In genomic region chr19:58903079-58903898, GRCm38 (mm10) we compare ENCODE assay signal across 8 mouse cellular contexts. TPM values are rescaled to one million over a fixed set of nuclear protein-coding genes. Genes with fewer than 3 reads are reported as not detected.
A peak's percentile ranks its signal among the peaks of the same experiment; 100 is the strongest.
DNase-seq lines count a peak whose midpoint lies in the region; ATAC-seq and TF ChIP-seq lines count a peak whose summit lies in the region.

No protein-coding gene starts in this region.

- no peak for DNase-seq in hindbrain, embryonic 10.5 days (ENCODE audit: low spot score)
- DNase-seq in hindbrain, embryonic 11.5 days (ENCODE audit: low spot score): no peak
- DNase-seq in embryonic facial prominence, embryonic 14.5 days (ENCODE audit: low spot score): no peak
- no peak for DNase-seq in hindbrain, postnatal 0 days (ENCODE audit: low spot score)
- DNase-seq in cerebellum, adult 11 months: no peak
- no peak for DNase-seq in layer of hippocampus, adult 8-10 months (ENCODE audit: low spot score in 2 of 2)
- no peak for DNase-seq in ovary, adult 18-20 months (ENCODE audit: low spot score)

- no peak overlapping the region for H3K9ac ChIP-seq in hindbrain, embryonic 11.5 days (ENCODE audit: low read depth, low read length)
- H3K9ac ChIP-seq in embryonic facial prominence, embryonic 14.5 days (ENCODE audit: low read depth, low read length): peak overlapping the region; percentile 48; the same call in 1 of the 2 replicates
- no peak overlapping the region for H3K9ac ChIP-seq in hindbrain, postnatal 0 days (replicated peaks; ENCODE audit: low read length)
- H3K9ac ChIP-seq in midbrain, embryonic 16.5 days (ENCODE audit: low read depth, low read length): no peak overlapping the region

- no peak for ATAC-seq in hindbrain, embryonic 11.5 days (ENCODE audit: low FRiP score)
- no peak for ATAC-seq in embryonic facial prominence, embryonic 14.5 days (ENCODE audit: low read depth)
- peak; percentile 4; the same call in 1 of the 2 replicates for ATAC-seq in hindbrain, postnatal 0 days
- no peak for ATAC-seq in midbrain, embryonic 16.5 days

- 64% methylated on average over 7 of the region's 7 CpGs for WGBS in hindbrain, embryonic 10.5 days
- 70% methylated on average over 7 of the region's 7 CpGs for WGBS in hindbrain, embryonic 11.5 days
- 64% methylated on average over 7 of the region's 7 CpGs for WGBS in embryonic facial prominence, embryonic 14.5 days
- 66% methylated on average over 7 of the region's 7 CpGs for WGBS in hindbrain, postnatal 0 days
- WGBS in midbrain, embryonic 16.5 days: 63% methylated on average over 7 of the region's 7 CpGs

- H3K27ac ChIP-seq in hindbrain, embryonic 10.5 days: no peak overlapping the region
- no peak overlapping the region for H3K27ac ChIP-seq in hindbrain, embryonic 11.5 days (ENCODE audit: low read depth, low read length)
- no peak overlapping the region for H3K27ac ChIP-seq in embryonic facial prominence, embryonic 14.5 days (replicated peaks; ENCODE audit: low read depth, low read length)
- H3K27ac ChIP-seq in hindbrain, postnatal 0 days: no peak overlapping the region
- no peak overlapping the region for H3K27ac ChIP-seq in midbrain, embryonic 16.5 days (ENCODE audit: low read length)

- peak overlapping the region; percentile 40; the same call in 1 of the 2 replicates for H3K4me3 ChIP-seq in hindbrain, embryonic 10.5 days
- H3K4me3 ChIP-seq in hindbrain, embryonic 11.5 days (ENCODE audit: low read depth, low read length): no peak overlapping the region
- peak overlapping the region; percentile 27 for H3K4me3 ChIP-seq in embryonic facial prominence, embryonic 14.5 days (ENCODE audit: low read depth, low read length)
- no peak overlapping the region for H3K4me3 ChIP-seq in hindbrain, postnatal 0 days (ENCODE audit: low read length)
- H3K4me3 ChIP-seq in midbrain, embryonic 16.5 days (ENCODE audit: low read depth, low read length): no peak overlapping the region

- H3K27me3 ChIP-seq in hindbrain, embryonic 10.5 days (ENCODE audit: insufficient read depth, poor library complexity, severe bottlenecking): peaks cover 33% of the 10 kb centered on the region
- H3K27me3 ChIP-seq in hindbrain, embryonic 11.5 days (ENCODE audit: control insufficient read depth, insufficient read depth, low read length): no peaks in the 10 kb centered on the region
- no peaks in the 10 kb centered on the region; the same call in 1 of the 2 replicates for H3K27me3 ChIP-seq in embryonic facial prominence, embryonic 14.5 days (replicated peaks; ENCODE audit: control insufficient read depth, insufficient read depth, low read length)
- no peaks in the 10 kb centered on the region; the same call in 1 of the 2 replicates for H3K27me3 ChIP-seq in hindbrain, postnatal 0 days (ENCODE audit: insufficient read depth, low read length)
- peaks cover 4% of the 10 kb centered on the region; the same call in 1 of the 2 replicates for H3K27me3 ChIP-seq in midbrain, embryonic 16.5 days (ENCODE audit: control insufficient read depth, insufficient read depth, low read depth, low read length)

- H3K4me1 ChIP-seq in hindbrain, embryonic 10.5 days (replicated peaks): peaks cover 5% of the 10 kb centered on the region; the same call in 1 of the 2 replicates
- H3K4me1 ChIP-seq in hindbrain, embryonic 11.5 days (replicated peaks; ENCODE audit: control insufficient read depth, insufficient read depth, low read length): no peaks in the 10 kb centered on the region
- no peaks in the 10 kb centered on the region for H3K4me1 ChIP-seq in embryonic facial prominence, embryonic 14.5 days (ENCODE audit: control insufficient read depth, insufficient read depth, low read length)
- no peaks in the 10 kb centered on the region for H3K4me1 ChIP-seq in hindbrain, postnatal 0 days (ENCODE audit: insufficient read depth, low read length)
- H3K4me1 ChIP-seq in midbrain, embryonic 16.5 days (ENCODE audit: control insufficient read depth, insufficient read depth, low read length): no peaks in the 10 kb centered on the region

- no peak for TF ChIP-seq CTCF in hindbrain, postnatal 0 days (IDR thresholded peaks at IDR 0.05; ENCODE audit: low read depth)

- H3K36me3 ChIP-seq in hindbrain, embryonic 10.5 days: no peaks in the 10 kb centered on the region
- H3K36me3 ChIP-seq in hindbrain, embryonic 11.5 days (ENCODE audit: control insufficient read depth, insufficient read depth, low read length): no peaks in the 10 kb centered on the region
- H3K36me3 ChIP-seq in embryonic facial prominence, embryonic 14.5 days (ENCODE audit: control insufficient read depth, insufficient read depth, low read length): no peaks in the 10 kb centered on the region
- no peaks in the 10 kb centered on the region for H3K36me3 ChIP-seq in hindbrain, postnatal 0 days (ENCODE audit: insufficient read depth, low read length)
- no peaks in the 10 kb centered on the region for H3K36me3 ChIP-seq in midbrain, embryonic 16.5 days (ENCODE audit: control insufficient read depth, insufficient read depth, low read length)

- H3K4me2 ChIP-seq in hindbrain, embryonic 11.5 days (replicated peaks; ENCODE audit: low read depth, low read length): no peak overlapping the region
- peak overlapping the region; percentile 57 for H3K4me2 ChIP-seq in embryonic facial prominence, embryonic 14.5 days (ENCODE audit: low read depth, low read length)
- H3K4me2 ChIP-seq in hindbrain, postnatal 0 days (ENCODE audit: low read depth, low read length): peak overlapping the region; percentile 52
- H3K4me2 ChIP-seq in midbrain, embryonic 16.5 days (ENCODE audit: low read length): peak overlapping the region; percentile 46

- H3K9me3 ChIP-seq in hindbrain, embryonic 10.5 days: peaks cover under 1% of the 10 kb centered on the region; the same call in 1 of the 2 replicates
- H3K9me3 ChIP-seq in hindbrain, embryonic 11.5 days (ENCODE audit: control insufficient read depth, low read length): no peaks in the 10 kb centered on the region
- no peaks in the 10 kb centered on the region; the same call in 1 of the 2 replicates for H3K9me3 ChIP-seq in embryonic facial prominence, embryonic 14.5 days (ENCODE audit: control insufficient read depth, low read length)
- no peaks in the 10 kb centered on the region for H3K9me3 ChIP-seq in hindbrain, postnatal 0 days (ENCODE audit: low read length)
- no peaks in the 10 kb centered on the region for H3K9me3 ChIP-seq in midbrain, embryonic 16.5 days (replicated peaks; ENCODE audit: control insufficient read depth, low read length, poor library complexity, severe bottlenecking)

RNA-seq across cellular contexts. Expression of gene Eno4, which starts 39.9 kb away (rescaled TPM):
- 1.3 and 1.9 TPM in 2 replicates for polyA plus RNA-seq in hindbrain, embryonic 10.5 days (2016; fragmentation: Nextera tagmentation; extraction: Ambion mirVana)
- polyA plus RNA-seq in hindbrain, embryonic 11.5 days (2014; fragmentation: Nextera tagmentation; extraction: Ambion mirVana): 0.54 and 0.99 TPM in 2 replicates
- 1.1 TPM in 2 replicates for polyA plus RNA-seq in embryonic facial prominence, embryonic 14.5 days (2014; fragmentation: Nextera tagmentation; extraction: Ambion mirVana)
- 1.5 and 2.0 TPM in 2 replicates for total RNA-seq in hindbrain, postnatal 0 days (2014; rRNA removed)
- polyA plus RNA-seq in hindbrain, postnatal 0 days (2015; fragmentation: Nextera tagmentation; extraction: Ambion mirVana): 1.3 and 1.5 TPM in 2 replicates
- 1.9 and 2.2 TPM in 2 replicates for polyA plus RNA-seq in midbrain, embryonic 16.5 days (2015; fragmentation: Nextera tagmentation; extraction: Ambion mirVana)
- total RNA-seq in layer of hippocampus, adult 8-10 months (2022): 1 to 10 TPM; 1.8 to 2.2 (median 1.9) TPM

RNA-seq across cellular contexts. Expression of gene Hspa12a, which starts 40.2 kb away (rescaled TPM):
- 15.8 and 25.5 TPM in 2 replicates for polyA plus RNA-seq in hindbrain, embryonic 10.5 days (2016; fragmentation: Nextera tagmentation; extraction: Ambion mirVana)
- 14.5 and 15.7 TPM in 2 replicates for polyA plus RNA-seq in hindbrain, embryonic 11.5 days (2014; fragmentation: Nextera tagmentation; extraction: Ambion mirVana)
- 5.8 and 7.0 TPM in 2 replicates for polyA plus RNA-seq in embryonic facial prominence, embryonic 14.5 days (2014; fragmentation: Nextera tagmentation; extraction: Ambion mirVana)
- total RNA-seq in hindbrain, postnatal 0 days (2014; rRNA removed): 70.8 and 84.6 TPM in 2 replicates
- 52.8 and 56.1 TPM in 2 replicates for polyA plus RNA-seq in hindbrain, postnatal 0 days (2015; fragmentation: Nextera tagmentation; extraction: Ambion mirVana)
- 50.6 and 57.9 TPM in 2 replicates for polyA plus RNA-seq in midbrain, embryonic 16.5 days (2015; fragmentation: Nextera tagmentation; extraction: Ambion mirVana)
- 100 to 1,000 TPM; 203 to 270 (median 244) TPM for total RNA-seq in layer of hippocampus, adult 8-10 months (2022)

Comparison
In these comparisons a context has a peak if more than half of its experiments do, and no peak if none do; other contexts are left out.
1. H3K4me3 ChIP-seq: peak in hindbrain, embryonic 10.5 days (single experiment) and embryonic facial prominence, embryonic 14.5 days (single experiment); none in hindbrain, embryonic 11.5 days (single experiment), hindbrain, postnatal 0 days (single experiment) and midbrain, embryonic 16.5 days (single experiment).